Mouse (Mus musculus) heart, postnatal 0 days (tissue): Measurements from ENCODE around the gene Wars2.

Experiments used
- CTCF ChIP-seq: IDR thresholded peaks from 2 replicates; pipeline ENCODE4 v1.5.1; 2016; ENCODE audit warnings: antibody characterized with exemption, control low read depth, low read depth
- EP300 ChIP-seq: IDR thresholded peaks from 2 replicates; pipeline ENCODE4 v1.6.1; 2016; ENCODE audit warnings: antibody characterized with exemption, low read depth

- TF ChIP-seq CTCF (peak; percentile 59), EP300 (no peak)
Observed at GRCm38 (mm10) chr3:99233393-99234318, 92.8 kb downstream of the Wars2 start.
